Mouse (Mus musculus) E14TG2a.4 (cell line): ENCODE measurements around the gene Megf11.

Experiments
- CTCF ChIP-seq: conservative IDR thresholded peaks from 2 replicates; pipeline ENCODE4 v1.5.1; 2014; ENCODE audit warnings: low read length
- NANOG ChIP-seq: IDR thresholded peaks from 2 replicates; pipeline ENCODE4 v1.6.1; 2014; ENCODE audit warnings: borderline replicate concordance, low read length, mixed read lengths
- POU5F1 ChIP-seq: IDR thresholded peaks from 2 replicates; pipeline ENCODE4 v1.6.1; 2014; ENCODE audit warnings: low read length, borderline replicate concordance

DNA sequence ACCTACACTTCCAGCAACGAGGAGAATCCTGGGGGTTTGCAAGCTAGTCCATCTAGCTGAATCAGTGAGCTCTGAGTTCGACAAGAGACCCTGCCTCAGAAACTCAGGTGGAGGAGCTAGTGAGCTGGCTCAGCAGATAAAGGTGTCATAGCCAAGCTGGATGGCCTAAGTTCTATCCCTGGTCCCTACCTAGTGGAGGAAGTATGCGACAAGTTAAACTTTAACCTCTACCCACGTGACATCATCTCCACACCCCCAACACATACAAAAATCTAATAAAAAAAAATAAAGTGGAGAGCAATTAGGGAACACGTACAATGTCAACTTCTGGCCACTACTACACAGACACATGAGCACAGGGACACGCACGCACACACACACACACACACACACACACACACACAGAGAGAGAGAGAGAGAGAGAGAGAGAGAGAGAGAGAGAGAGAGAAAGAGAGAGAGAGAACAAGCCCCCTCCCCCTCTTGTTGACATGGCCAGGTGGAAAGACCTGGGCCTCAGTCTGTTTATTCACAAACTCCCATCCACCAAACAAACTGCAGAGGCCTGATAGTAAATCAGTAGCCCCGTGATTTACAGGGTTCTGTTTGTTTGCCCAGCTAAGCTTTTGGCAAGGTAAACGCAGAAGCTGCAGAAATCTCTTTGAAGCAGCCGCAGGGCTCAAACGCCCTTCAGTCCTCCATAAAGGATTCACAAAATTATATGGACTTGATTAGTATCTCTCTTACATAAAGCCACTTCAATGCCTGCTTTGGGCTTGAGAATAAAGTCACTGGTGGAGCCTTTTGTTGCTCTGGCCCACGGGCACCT lies 134.7 kb downstream of the Megf11 start:
- no peak for TF ChIP-seq NANOG
- TF ChIP-seq CTCF = no peak
- TF ChIP-seq POU5F1 = no peak
